Mouse (Mus musculus): ENCODE measurements at regions not wholly inside any gene's neighbourhood (a gene's known extent, or its start where the extent isn't known, plus 50 kb on each side); places are given as distances from the start of the nearest gene placed in this dataset.

DNA sequence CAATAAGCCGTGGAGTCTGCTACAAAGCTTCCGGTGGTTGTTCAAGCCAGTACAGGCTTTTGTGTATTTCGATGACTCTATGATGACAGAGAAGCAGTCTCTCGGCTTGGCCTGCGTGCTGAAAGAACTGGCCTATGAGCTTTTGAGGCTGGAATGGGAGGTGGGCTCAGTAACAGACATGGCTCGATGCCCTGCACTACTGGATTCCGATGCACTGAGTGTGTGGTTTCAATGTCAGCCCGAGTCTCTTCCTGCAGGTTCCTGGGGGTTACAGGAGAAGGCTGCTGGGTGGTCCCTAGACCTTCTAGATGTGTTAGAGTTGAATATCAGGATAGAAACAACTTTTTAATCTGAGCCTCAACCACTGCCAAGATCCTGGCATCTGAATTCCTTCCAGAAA is 53.2 kb downstream of the Gm815 start:
- DNase-seq: no peak

DNA sequence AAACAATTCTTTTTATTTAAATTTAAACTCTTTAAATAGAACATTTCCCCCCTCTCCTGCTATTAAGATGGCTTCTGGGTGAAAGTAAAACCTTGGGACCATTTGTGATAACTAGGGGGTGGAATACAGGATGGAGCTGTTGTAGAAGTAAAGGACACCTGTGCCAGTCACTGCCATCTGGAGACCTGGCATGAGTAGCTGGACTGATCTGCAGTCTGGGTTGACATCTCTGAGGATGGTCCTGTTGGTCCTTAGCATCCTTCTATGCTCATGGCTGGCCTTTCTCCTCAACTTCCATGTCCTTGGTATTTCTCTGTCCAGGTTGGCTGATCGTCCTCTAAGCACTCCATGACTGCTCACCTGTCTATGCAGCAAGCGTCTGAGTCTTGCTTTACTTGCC is 58.3 kb downstream of the Gm815 start:
- DNase-seq: no peak

DNA sequence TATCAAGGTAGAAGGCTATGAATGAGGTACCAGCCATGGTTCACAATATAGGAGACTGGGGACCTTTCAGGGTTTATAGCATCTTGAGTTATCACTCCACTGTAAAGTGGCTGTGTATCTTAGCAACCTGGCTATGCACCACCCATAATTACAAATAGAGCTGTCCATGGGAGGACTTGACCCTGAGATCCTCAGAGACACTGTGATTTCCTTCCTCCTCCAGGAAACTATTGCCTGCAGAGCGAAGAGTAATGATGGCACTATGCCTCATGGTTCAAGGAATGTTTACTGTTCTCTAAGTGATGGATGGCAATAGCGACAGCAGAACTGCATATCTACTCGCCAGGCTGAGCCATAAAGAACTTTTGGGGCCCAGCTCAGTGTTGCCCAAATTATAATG is 60.9 kb downstream of the Gm815 start:
- DNase-seq: no peak

DNA sequence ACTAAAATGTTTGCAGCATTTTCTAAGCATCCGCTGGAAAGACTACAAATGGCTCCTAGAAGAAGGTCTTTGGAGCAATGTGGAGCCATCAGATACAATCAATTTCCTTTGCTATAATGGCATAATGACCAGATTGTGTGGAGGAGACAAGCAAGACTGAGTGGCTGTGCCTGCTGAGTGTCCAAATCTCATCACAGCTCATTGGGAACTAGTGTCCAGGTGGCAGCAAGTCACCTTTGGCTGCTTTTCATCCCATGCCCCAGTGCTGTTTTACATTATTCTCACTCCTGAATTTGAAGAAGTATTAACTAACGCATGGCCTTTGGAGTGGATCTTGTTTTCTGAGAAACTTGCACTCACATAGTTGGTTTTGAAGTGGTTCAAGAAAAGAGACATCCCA is 62.8 kb downstream of the Gm815 start:
- no peak for DNase-seq

DNA sequence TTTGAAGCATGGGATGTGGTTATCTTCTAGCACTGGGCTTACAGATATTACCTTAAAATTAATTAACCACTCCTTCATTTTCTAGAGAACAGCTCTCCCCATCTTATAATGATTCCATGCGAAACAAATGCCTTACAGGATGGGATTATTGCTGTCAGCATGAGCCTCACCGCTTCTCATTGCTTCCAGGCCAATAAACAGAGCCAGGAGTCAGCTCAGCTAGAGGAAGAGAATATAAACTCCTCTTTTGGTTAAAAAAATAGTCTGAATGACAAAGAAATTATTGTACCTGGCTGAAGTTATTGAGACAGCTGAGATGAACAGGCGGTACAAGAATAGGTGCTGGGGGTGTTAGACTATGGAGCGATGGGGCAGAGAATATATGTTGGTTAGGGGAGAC is 63.5 kb downstream of the Gm815 start:
- DNase-seq: no peak

DNA sequence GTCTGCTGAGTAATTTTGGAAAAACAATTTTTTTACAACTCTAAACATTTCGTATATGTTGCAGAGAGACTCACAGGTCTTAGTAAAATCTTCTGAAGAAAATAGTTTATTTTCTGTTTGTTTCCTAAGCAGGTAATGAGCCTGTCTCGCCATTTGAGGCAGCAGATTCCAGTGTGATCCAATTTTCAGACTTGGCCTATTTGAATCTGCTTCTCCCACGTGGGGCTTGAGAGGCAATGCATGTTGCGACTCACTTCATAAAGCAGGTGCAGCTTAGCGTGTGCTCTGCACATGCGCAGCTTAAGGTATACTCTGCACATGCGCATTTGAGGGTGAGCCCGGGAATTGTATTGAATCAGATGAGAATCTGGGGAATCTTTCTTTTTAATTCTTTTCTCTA is 67.7 kb downstream of the Gm815 start:
- DNase-seq: no peak

DNA sequence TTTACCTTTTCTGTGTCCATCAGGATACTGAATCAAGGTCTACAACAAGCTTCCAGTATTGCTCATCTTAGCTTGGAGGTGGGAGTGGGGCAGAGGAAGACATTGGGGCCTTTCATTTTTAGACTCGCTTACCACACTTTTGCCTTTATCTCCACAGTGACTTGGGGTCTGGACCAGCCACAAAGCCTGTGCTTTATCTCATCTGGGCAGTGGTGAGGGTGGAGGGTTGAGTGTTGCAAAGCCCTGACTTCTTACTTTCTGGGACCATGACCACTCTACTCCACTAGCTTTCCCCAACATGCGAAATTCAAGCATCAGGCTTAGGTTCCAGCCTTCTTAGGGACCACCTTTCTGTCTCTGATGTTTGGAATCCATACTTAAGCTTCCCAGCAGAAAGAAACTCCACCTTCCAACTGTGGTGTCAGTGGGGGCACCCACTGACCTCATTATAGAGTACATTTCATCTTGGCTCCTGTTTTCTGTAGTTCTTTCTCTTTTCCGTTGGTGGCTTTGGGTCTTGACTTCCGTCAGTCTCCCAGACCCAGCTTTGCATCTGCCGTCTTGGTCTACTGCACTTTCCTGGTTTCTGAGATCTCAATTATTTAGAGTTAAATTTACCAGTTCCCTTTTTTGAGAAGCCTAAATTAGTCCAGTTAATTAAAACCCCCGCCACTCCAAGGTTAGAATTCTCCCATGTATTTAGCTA is 80.5 kb downstream of the Gm815 start:
- no peak for DNase-seq

DNA sequence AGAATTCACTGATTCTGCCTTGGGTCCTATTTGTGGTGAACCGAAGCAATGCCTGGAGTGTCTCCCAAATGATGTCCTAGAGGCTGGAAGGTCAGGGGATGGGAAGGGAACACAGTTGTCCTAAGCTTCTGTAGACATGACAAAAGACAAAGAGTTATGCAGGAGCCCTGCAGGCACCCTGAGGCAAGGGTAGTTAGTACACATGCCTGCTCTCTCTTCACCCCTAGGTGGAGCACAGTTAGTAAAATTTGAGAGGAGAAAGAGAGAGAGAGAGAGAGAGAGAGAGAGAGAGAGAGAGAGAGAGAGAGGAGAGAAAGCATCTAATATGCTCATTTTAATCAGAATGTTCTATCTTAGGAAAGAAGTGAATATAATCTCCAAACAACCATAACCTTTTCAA is 87.4 kb downstream of the Gm815 start:
- DNase-seq: no peak

DNA sequence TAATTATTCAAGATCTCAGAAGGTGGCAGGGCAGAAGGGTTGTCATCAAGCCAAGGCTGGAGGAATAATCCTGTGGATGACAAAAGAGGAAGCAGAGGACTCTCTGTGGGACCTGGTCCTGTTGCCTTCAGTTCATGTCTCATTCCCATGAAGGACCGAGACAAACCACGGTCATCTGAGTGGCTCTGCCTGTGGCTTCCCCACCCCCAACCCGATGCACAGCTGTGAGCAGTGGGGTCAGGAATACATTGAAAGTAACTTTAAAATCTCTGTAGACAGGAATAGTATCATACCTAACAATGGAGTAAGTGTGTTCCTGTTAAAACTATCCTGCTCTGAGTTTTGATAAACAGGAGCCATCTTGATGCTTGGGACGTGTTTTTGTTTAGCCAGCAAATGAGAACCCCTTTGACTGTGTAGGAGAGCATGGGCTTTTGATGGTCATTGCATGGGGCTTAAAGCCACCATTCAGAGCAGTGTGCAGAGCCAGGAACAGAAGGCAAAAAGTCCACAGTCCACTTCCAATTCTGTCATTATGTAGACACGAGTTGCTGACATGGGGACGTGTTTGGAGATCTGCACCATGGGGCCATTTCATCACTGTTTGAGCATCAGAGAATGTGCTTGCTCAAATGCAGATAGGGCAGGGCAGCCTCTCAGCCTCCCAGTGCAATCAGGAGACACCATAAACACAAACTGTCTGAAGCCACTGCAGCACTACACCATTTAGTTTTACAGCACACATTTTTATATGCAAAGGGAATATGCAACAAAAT is 88.3 kb downstream of the Gm815 start:
- DNase-seq: peak in 1 of 2 experiments; percentile 22

DNA sequence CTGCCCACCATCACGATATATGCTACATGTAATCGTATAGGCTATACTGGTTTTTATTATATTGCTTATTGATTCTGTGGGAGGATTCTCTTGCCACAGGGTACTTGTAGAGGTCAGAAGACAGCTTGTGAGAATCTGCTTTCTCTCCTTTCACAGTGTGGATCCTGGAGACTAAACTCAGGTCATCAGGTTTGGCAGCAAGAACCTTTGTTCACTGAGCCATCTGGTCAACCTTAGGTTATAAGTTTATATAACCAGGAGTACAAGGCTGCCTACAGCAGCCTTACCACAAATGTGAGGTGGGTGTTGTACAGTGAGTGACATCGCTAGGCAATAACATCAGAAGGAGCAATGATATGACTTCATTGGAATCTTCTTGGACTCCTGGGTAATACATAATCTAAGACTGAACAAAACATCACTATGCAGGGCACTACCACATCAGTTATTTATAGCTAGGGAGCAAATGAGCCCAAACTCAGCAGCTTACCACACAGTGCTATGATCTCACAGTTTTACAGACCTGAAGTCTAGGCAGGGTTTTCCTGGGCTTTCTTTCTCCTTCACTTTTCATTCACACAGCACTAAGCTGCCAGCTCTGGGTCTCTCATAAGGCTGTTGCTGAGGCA is 89.0 kb downstream of the Gm815 start:
- DNase-seq: no peak

DNA sequence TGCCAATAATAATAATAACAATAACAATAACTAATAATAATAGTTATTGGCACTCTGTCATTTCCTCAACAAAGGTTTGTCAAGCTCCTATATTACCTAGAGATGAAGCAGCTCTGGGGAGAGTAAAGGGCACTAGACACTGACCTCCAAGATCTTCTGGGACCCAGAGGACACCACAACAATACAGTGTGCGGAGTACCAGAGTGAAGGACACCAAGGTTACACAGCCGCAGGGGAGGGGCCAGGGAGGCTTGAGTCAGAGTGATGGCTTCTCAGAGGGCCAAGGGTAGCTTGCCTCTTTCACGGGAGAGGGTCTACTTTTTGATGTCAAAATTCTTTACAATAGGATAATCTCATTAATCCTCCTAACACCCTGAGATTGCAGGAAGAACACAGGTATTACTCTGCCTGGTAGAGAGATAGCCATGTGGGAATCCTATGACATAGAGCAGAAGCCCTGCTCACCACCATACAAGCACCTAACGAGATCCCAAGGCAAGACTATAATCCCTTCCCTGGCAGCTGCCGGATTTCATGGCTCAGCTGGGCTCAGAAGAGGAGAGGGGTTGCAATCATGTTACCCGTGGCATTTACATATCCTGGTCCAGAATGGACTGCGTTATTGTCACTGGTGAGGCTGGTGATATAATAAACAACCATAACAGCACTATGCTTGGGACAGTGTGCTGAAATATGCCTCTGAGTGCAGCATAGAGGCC is 91.1 kb downstream of the Gm815 start:
- no peak for DNase-seq

DNA sequence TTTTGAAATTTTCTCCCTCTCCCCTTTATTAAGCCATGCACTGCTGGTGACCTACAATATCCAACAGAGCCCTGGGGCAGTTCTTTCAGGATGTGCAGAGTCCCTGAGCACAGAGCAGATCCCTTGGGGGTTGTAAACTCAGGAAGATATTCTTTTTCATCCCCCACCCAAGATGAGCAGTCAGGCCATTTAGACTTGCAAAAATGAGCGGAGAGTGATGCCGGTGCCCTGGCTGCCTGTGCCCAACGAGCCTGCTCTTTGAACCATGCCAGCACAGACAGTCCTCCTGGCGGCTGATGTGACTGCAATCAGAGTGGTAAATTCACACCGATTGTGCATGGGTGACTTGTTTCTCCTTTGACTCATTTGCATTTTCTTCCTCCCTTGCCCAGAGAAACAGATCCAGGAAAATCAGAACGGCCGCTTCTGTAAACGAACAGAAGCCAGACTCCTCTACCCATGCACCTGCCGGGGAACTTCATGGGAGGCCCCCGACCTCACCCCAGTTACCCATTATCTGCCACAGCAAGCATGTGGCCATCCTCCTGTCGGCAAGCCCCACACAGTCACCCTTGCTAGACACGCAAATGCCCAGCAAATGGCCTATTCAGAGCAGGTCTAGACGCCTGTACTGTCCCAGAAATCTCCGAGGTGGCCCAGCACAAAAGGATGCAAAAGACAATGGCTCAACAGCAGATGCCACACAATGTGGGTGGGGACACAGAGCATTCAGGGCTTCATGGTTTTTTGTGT is 92.4 kb downstream of the Gm815 start:
- DNase-seq: no peak

DNA sequence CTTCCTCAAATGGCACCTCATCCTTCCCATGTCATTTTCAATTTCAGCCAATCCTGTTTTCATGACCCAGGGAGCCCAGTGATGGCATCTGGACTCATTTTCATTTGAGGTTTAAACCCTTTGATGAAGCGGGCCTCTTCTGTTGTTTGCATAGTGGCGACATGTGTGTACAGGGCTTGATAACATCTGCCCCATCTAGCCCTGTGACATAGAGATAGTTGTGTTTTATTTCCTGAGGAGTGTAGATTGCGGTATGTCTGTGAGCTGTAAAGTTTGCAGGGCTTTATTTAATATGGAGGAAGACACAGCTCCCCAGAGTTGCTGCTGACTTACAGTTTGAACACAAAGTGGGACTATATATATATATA is 92.9 kb downstream of the Gm815 start:
- DNase-seq: no peak

DNA sequence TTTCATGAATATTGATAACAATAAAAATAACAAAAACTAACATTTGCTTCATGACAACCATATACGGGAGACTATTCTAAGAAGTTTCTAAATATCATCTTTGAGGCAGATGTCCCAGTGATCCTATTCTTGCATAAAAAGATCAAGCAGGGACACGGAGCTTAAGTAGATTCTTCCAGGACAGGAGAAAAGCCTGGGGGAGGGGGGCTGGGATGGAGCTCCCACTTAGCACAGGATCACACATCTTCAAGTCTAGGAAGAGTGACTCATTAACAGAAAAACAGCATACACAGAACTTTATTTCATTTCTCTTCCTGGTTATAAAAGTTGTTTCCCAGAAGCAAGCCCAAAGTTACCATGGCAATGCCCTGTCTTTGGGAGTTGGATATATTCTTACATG is 93.6 kb downstream of the Gm815 start:
- no peak for DNase-seq

DNA sequence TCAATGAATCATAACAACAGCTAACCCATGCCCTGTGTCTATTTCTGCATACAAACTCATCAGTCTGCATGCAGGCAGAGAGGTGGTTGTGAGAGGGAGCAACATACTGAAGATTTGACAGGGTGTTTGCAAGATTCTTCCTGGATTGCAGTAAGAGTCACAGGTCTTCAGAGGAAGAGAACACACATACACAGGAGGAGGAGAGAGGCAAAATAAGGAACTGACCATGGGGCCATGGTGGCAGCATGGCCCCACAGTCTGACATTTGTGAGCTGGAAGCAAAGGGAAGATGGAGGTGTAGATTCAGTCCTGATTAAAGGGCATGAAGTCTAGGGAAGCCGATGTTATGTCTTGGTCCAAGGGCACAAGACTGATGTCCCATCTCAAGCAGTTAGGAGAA is 101.0 kb downstream of the Gm815 start:
- no peak for DNase-seq

DNA sequence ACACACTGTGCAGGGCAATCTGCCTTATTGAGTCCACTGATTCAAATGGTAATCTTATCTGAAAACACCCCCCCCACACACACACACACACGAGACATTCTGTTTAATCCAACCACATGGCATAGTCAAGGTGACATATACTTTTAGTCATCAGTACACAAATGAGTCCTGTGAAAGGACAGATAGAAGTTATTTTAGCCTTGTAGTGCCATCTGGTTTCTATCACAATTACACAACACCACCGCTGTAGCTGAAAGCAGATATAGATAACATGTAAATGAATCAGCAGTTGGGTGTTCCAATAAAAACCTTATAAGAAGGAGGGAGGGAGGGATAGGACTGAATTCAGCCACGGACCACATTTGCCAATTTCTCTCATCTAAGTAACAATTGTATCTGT is 101.5 kb downstream of the Gm815 start:
- DNase-seq: no peak

DNA sequence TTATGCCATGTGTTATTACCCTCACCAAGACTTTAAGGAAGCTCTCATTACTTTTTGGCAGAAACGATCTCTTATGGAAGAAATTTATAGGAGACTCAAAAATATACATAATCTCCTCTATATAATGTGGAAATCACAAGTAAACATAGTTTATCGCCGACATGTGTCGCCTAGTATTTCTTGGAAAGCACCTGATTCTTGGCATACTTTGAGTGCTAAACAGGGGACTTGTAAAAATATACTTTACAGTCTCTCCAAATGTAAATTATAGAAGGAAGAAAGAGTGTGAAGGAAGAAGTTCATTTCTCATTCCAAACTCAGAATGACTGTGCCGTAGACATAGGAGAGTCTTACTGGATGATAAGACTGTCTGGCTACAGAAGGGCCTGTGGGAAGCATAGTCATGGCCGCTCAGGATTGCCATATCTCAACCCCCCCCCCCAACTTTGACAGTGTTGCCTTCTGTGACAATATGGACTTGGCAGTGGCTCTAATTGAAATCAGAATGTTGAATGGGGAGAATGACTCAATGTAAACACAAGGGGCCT is 102.3 kb downstream of the Gm815 start:
- no peak for DNase-seq

DNA sequence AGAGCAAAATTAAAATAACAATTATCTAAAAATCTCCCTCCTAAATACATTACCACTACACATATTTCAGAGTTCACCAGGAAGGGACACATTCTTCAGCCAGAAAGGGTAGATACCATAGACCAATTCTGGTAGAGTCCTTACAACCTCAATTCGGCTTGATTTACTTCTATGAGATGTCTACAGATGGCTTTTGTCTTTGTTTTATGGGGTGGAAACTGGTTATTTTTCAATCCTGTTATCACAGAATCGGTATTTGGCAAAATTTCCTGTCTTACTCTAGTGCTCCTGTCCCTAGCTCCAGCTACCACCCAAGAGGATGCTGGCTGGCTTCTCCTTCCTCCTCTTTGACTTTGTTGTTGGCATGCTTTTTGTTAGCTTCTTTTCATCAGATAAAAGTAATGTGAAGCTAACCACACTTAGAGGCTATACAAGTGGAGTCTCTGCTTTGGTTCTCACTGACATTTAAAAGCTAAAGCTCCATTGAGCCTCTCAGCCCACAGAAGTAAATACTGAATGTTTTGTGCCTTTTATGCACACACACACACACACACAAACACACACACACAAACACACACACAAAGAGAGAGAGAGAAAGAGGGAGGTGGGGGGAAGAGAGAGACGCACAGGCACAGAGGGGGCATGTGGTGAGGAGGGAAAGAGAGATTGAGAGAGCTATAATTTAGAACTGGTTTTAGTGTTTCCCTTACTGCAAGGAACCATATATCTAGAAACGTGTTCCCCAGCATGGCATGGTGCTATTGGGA is 109.1 kb downstream of the Gm815 start:
- no peak for DNase-seq

DNA sequence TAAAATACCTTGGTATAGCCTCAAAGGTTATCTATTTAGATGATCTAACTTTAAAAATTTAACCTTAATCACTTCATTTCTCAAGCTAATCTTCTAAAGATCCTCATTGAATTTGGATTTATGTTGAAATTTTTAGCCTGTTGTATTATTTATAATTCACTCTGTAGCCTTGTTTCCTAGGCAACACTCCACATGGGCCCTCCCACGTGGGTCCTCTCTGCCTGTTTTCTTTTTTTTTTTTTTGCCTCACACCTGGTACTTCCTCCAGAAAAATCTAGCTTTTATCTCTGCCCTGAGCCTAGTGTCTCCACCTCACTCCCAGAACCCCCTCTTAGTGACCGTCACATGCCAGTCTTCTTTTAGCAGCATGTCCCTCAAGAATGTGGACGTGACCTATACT is 113.9 kb downstream of the Gm815 start:
- DNase-seq: no peak

DNA sequence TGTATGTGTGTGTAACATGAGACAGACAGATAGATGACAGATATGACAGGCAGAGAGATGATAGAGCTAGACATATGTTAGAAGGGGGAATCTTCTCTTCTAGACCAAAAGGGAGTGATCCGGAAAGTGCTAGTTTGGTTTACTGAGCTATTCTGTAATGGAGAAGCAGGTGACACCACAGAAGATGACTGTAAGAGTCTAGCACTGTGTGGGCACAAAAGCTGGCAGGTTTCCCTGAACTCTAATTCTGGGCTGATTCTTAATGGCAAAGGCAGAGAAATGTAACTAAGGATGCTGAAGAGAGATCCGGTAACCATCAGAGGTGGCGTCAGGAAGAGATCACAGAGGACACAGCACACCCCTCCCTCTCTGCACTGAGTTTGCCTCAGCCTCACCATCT is 136.2 kb downstream of the Gm815 start:
- DNase-seq: no peak

DNA sequence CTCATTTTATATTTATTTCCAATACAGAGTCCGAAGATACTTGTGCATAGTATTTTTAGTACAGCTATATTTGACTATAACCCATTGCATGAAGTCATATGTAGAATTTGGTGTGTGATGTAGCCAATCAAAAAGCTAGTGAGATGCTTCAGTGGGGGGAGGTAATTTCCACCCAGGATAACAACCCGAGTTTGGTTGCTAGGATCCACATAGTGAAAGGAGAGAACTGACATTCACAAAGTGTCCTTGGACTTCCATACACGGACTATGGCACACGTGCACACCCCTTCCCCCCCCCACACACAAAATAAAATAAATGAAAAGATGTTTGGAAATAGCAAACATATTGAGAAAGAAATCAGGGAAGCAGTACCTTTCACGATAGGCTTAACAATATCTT is 137.2 kb downstream of the Gm815 start:
- no peak for DNase-seq

DNA sequence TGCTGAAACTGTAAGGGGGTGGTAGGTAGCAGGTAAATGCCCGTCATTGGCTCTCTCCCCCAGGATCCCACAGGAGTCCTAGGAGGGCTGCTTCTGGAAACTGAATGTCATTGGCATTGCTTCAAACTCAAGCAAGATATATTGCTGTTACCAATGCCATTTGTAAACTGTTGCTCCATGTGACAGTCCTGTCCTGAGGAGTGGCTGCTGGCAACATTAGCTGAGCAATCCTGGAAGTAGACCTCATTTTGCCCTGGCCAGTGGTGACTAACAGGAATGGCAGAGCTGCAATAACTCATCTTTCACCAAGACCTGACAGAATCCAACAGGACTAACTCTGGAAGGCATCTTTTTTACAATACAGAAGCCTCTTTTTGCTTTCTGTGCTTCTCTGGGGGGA is 143.2 kb downstream of the Gm815 start:
- DNase-seq: no peak
